In genomic region chr8:121649423-121649822, GRCm38 (mm10) we compare ENCODE assay signal across 8 mouse cellular contexts. TPM values are rescaled to one million over a fixed set of nuclear protein-coding genes. Genes with fewer than 3 reads are reported as not detected.
DNase-seq lines count a peak whose midpoint lies in the region; ATAC-seq and TF ChIP-seq lines count a peak whose summit lies in the region.

No protein-coding gene starts in this region.

- H3K27me3 ChIP-seq in heart, postnatal 0 days (ENCODE audit: control insufficient read depth, insufficient read depth, low read length) = no peaks in the 10 kb centered on the region
- H3K27me3 ChIP-seq in embryonic facial prominence, embryonic 15.5 days = no peaks in the 10 kb centered on the region
- no peaks in the 10 kb centered on the region for H3K27me3 ChIP-seq in intestine, embryonic 14.5 days (replicated peaks; ENCODE audit: control insufficient read depth, insufficient read depth, low read length)
- no peaks in the 10 kb centered on the region for H3K27me3 ChIP-seq in midbrain, embryonic 15.5 days (replicated peaks)

- TF ChIP-seq EP300 in heart, postnatal 0 days (IDR thresholded peaks at IDR 0.05; ENCODE audit: low read depth) = no peak

- no peak for DNase-seq in heart, postnatal 0 days (ENCODE audit: low spot score)
- no peak for DNase-seq in heart, postnatal 4 days
- DNase-seq in intestine, embryonic 14.5 days (ENCODE audit: low spot score) = no peak
- DNase-seq in urinary bladder, adult 18-20 months (ENCODE audit: low spot score in 2 of 2) = no peak
- DNase-seq in adrenal gland, adult 2 months = no peak
- no peak for DNase-seq in gastrocnemius, adult 18-20 months (ENCODE audit: low spot score)

- H3K9ac ChIP-seq in heart, postnatal 0 days (replicated peaks; ENCODE audit: low read depth, low read length) = no peak overlapping the region; the same call in 1 of the 2 replicates
- H3K9ac ChIP-seq in embryonic facial prominence, embryonic 15.5 days = no peak overlapping the region
- H3K9ac ChIP-seq in intestine, embryonic 14.5 days (ENCODE audit: low read length) = no peak overlapping the region
- peak overlapping the region; percentile 82 for H3K9ac ChIP-seq in midbrain, embryonic 15.5 days

- H3K9me3 ChIP-seq in heart, postnatal 0 days (replicated peaks; ENCODE audit: control insufficient read depth, low read length) = no peaks in the 10 kb centered on the region
- H3K9me3 ChIP-seq in embryonic facial prominence, embryonic 15.5 days (replicated peaks) = no peaks in the 10 kb centered on the region
- no peaks in the 10 kb centered on the region for H3K9me3 ChIP-seq in intestine, embryonic 14.5 days (ENCODE audit: control insufficient read depth, low read length)
- no peaks in the 10 kb centered on the region for H3K9me3 ChIP-seq in midbrain, embryonic 15.5 days

- H3K4me3 ChIP-seq in heart, postnatal 0 days (ENCODE audit: low read depth, low read length) = no peak overlapping the region
- peak overlapping the region; percentile 64; the same call in 1 of the 2 replicates for H3K4me3 ChIP-seq in embryonic facial prominence, embryonic 15.5 days (replicated peaks)
- H3K4me3 ChIP-seq in intestine, embryonic 14.5 days (ENCODE audit: low read depth, low read length) = peak overlapping the region; percentile 72; the same call in 1 of the 2 replicates
- H3K4me3 ChIP-seq in midbrain, embryonic 15.5 days = peak overlapping the region; percentile 84

- ATAC-seq in heart, postnatal 0 days (ENCODE audit: insufficient read depth, low read depth) = no peak
- ATAC-seq in embryonic facial prominence, embryonic 15.5 days (ENCODE audit: insufficient number of reproducible peaks, low FRiP score, low TSS enrichment, low read depth) = no peak
- no peak for ATAC-seq in intestine, embryonic 14.5 days (replicated peaks; ENCODE audit: low FRiP score, low TSS enrichment, low read depth)
- no peak for ATAC-seq in midbrain, embryonic 15.5 days (replicated peaks)

- TF ChIP-seq CTCF in heart, postnatal 0 days (IDR thresholded peaks at IDR 0.05; ENCODE audit: low read depth) = no peak

- H3K27ac ChIP-seq in heart, postnatal 0 days (ENCODE audit: low read depth) = no peak overlapping the region
- no peak overlapping the region for H3K27ac ChIP-seq in embryonic facial prominence, embryonic 15.5 days (replicated peaks)
- no peak overlapping the region for H3K27ac ChIP-seq in intestine, embryonic 14.5 days (ENCODE audit: low read depth)
- no peak overlapping the region for H3K27ac ChIP-seq in midbrain, embryonic 15.5 days

- WGBS in heart, postnatal 0 days = 84% methylated on average over 5 of the region's 5 CpGs
- WGBS in embryonic facial prominence, embryonic 15.5 days = 80% methylated on average over 5 of the region's 5 CpGs
- WGBS in intestine, embryonic 14.5 days = 73% methylated on average over 5 of the region's 5 CpGs
- WGBS in midbrain, embryonic 15.5 days = 68% methylated on average over 5 of the region's 5 CpGs

- H3K36me3 ChIP-seq in heart, postnatal 0 days (replicated peaks; ENCODE audit: control insufficient read depth, insufficient read depth, low read length) = peaks cover 4% of the 10 kb centered on the region; the same call in 1 of the 2 replicates
- no peaks in the 10 kb centered on the region for H3K36me3 ChIP-seq in embryonic facial prominence, embryonic 15.5 days
- no peaks in the 10 kb centered on the region; the same call in 1 of the 2 replicates for H3K36me3 ChIP-seq in intestine, embryonic 14.5 days (ENCODE audit: control insufficient read depth, insufficient read depth, low read length)
- H3K36me3 ChIP-seq in midbrain, embryonic 15.5 days (replicated peaks) = no peaks in the 10 kb centered on the region

- peak overlapping the region; percentile 99 for H3K4me2 ChIP-seq in heart, postnatal 0 days (ENCODE audit: low read depth, low read length)
- H3K4me2 ChIP-seq in embryonic facial prominence, embryonic 15.5 days (replicated peaks) = peak overlapping the region; percentile 93
- peak overlapping the region; percentile 98 for H3K4me2 ChIP-seq in intestine, embryonic 14.5 days (ENCODE audit: low read length)
- peak overlapping the region; percentile 91 for H3K4me2 ChIP-seq in midbrain, embryonic 15.5 days

- H3K4me1 ChIP-seq in heart, postnatal 0 days (ENCODE audit: control insufficient read depth, insufficient read depth) = peaks cover 42% of the 10 kb centered on the region
- peaks cover 76% of the 10 kb centered on the region for H3K4me1 ChIP-seq in embryonic facial prominence, embryonic 15.5 days
- peaks cover 33% of the 10 kb centered on the region for H3K4me1 ChIP-seq in intestine, embryonic 14.5 days (replicated peaks; ENCODE audit: control insufficient read depth, insufficient read depth, low read length)
- peaks cover 77% of the 10 kb centered on the region for H3K4me1 ChIP-seq in midbrain, embryonic 15.5 days

RNA-seq across cellular contexts. Expression of gene Zcchc14, which starts 3.3 kb away (rescaled TPM):
- total RNA-seq in heart, postnatal 0 days (2014; rRNA removed; ENCODE audit: low replicate concordance) = 18.1 and 20.4 TPM in 2 replicates
- polyA plus RNA-seq in heart, postnatal 0 days (2015; fragmentation: Nextera tagmentation; extraction: Ambion mirVana) = 4.8 and 5.6 TPM in 2 replicates
- 10 to 100 TPM; 41.0 to 42.9 TPM for total RNA-seq in heart, postnatal 4 days (2021)
- polyA plus RNA-seq in embryonic facial prominence, embryonic 15.5 days (2015; fragmentation: Nextera tagmentation; extraction: Ambion mirVana) = 15.0 and 16.2 TPM in 2 replicates
- polyA plus RNA-seq in intestine, embryonic 14.5 days (2014; fragmentation: Nextera tagmentation; extraction: Ambion mirVana) = 21.9 and 25.1 TPM in 2 replicates
- 25.4 and 28.0 TPM in 2 replicates for polyA plus RNA-seq in midbrain, embryonic 15.5 days (2015; fragmentation: Nextera tagmentation; extraction: Ambion mirVana)
- 10 to 100 TPM; 32.9 to 44.8 TPM for total RNA-seq in adrenal gland, adult 2 months (2021)
- polyA plus RNA-seq in adrenal gland, adult 2 months (2012; rRNA removed) = 41.2 and 44.0 TPM in 2 replicates
- 10 to 100 TPM; 15.6 to 17.1 TPM for total RNA-seq in gastrocnemius, adult 18-20 months (2021)

RNA-seq across cellular contexts. Expression of gene Map1lc3b, which starts 59.3 kb away (rescaled TPM):
- total RNA-seq in heart, postnatal 0 days (2014; rRNA removed; ENCODE audit: low replicate concordance) = 186 and 191 TPM in 2 replicates
- polyA plus RNA-seq in heart, postnatal 0 days (2015; fragmentation: Nextera tagmentation; extraction: Ambion mirVana) = 313 and 342 TPM in 2 replicates
- total RNA-seq in heart, postnatal 4 days (2021) = 100 to 1,000 TPM; 130 to 135 TPM
- polyA plus RNA-seq in embryonic facial prominence, embryonic 15.5 days (2015; fragmentation: Nextera tagmentation; extraction: Ambion mirVana) = 197 and 206 TPM in 2 replicates
- polyA plus RNA-seq in intestine, embryonic 14.5 days (2014; fragmentation: Nextera tagmentation; extraction: Ambion mirVana) = 226 and 231 TPM in 2 replicates
- polyA plus RNA-seq in midbrain, embryonic 15.5 days (2015; fragmentation: Nextera tagmentation; extraction: Ambion mirVana) = 372 and 386 TPM in 2 replicates
- 100 to 1,000 TPM; 169 to 183 TPM for total RNA-seq in adrenal gland, adult 2 months (2021)
- polyA plus RNA-seq in adrenal gland, adult 2 months (2012; rRNA removed) = 92.0 and 145 TPM in 2 replicates
- total RNA-seq in gastrocnemius, adult 18-20 months (2021) = 100 to 1,000 TPM; 167 to 182 TPM
